Mouse (Mus musculus) midbrain, embryonic 16.5 days (tissue): ENCODE data around the gene Echdc3. TPM values are rescaled to one million over a fixed set of nuclear protein-coding genes. Genes with fewer than 3 reads are reported as not detected.

Experiments
- ATAC-seq: fragments of 200-750 bp; cut with Nextera tagmentation; 2 replicates; pipeline ENCODE4 v1.8.0; 2017; ENCODE audit warnings: moderate TSS enrichment
- H3K27ac ChIP-seq: fragments of 300-500 bp; sonication (generic); 2 replicates; pipeline ENCODE4 v1.5.1; 2014; ENCODE audit warnings: mild to moderate bottlenecking, low read length, mixed read lengths
- H3K27me3 ChIP-seq: fragments of 300-500 bp; sonication (generic); 2 replicates; pipeline ENCODE4 v1.6.1; 2014; ENCODE audit warnings: low read depth, low read length, mixed read lengths; ENCODE audit not compliant: control insufficient read depth, insufficient read depth
- H3K36me3 ChIP-seq: fragments of 300-500 bp; sonication (generic); 2 replicates; pipeline ENCODE4 v1.6.1; 2014; ENCODE audit warnings: mild to moderate bottlenecking, low read length, moderate library complexity, mixed read lengths; ENCODE audit not compliant: control insufficient read depth, insufficient read depth
- H3K4me1 ChIP-seq: fragments of 300-500 bp; sonication (generic); 2 replicates; pipeline ENCODE4 v1.6.1; 2014; ENCODE audit warnings: mild to moderate bottlenecking, low read length, mixed read lengths; ENCODE audit not compliant: control insufficient read depth, insufficient read depth
- H3K4me2 ChIP-seq: fragments of 300-500 bp; sonication (generic); 2 replicates; pipeline ENCODE4 v1.6.1; 2014; ENCODE audit warnings: mild to moderate bottlenecking, low read length, mixed read lengths
- H3K4me3 ChIP-seq: fragments of 300-500 bp; sonication (generic); 2 replicates; pipeline ENCODE4 v1.5.1; 2014; ENCODE audit warnings: low read depth, mild to moderate bottlenecking, low read length, moderate library complexity, mixed read lengths
- H3K9ac ChIP-seq: fragments of 300-500 bp; sonication (generic); 2 replicates; pipeline ENCODE4 v1.6.1; 2014; ENCODE audit warnings: low read depth, low read length, mixed read lengths
- H3K9me3 ChIP-seq: fragments of 300-500 bp; sonication (generic); replicated peaks from 2 replicates; pipeline ENCODE4 v1.6.1; 2014; ENCODE audit warnings: mild to moderate bottlenecking, low read length, mixed read lengths; ENCODE audit not compliant: control insufficient read depth, poor library complexity, severe bottlenecking
- WGBS: fragments of 180-500 bp; shearing (Covaris S2); extraction: QIAGEN DNeasy Blood & Tissue Kit; methylation state at CpG from one replicate; pipeline ENCODE4 v1.1.7; 2014; 5-methylcytosine and 5-hydroxymethylcytosine counted together
- polyA plus RNA-seq: library from polyadenylated mRNA; unstranded; fragments of >200 nt; fragmentation: Nextera tagmentation; extraction: Ambion mirVana; gene quantifications from 2 replicates; pipeline ENCODE4 v1.2.1, GENCODE M21; 2015

Gene Echdc3
- polyA plus RNA-seq, 1 experiment from 2014 or later, result 1.1 TPM

DNA sequence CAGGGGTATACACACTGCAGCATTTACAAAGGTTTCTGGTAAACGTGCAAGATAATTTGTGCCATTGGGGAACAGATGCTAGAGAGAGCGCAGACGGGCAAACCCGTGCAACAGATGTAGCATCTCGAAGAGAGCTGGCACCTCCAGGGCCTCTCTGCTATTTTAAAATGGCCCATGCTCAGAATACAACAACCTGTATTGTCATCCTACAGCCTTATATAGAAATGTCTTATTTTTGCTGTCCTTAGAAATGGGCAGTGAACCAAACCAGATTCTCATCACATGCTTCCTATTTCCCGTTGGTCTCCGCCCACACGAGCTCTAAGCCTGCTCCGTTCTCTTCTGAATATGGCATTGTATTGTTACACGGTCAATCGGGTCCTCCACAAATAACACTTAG, 3.7 kb downstream of the Echdc3 start:
- Histone ChIP-seq H3K4me2 (no peak overlapping the region), H3K27me3 (no peaks in the 10 kb centered on the region), H3K4me3 (no peak overlapping the region), H3K9ac (no peak overlapping the region), H3K4me1 (peaks cover 11% of the 10 kb centered on the region), H3K9me3 (no peaks in the 10 kb centered on the region), H3K27ac (no peak overlapping the region), H3K36me3 (no peaks in the 10 kb centered on the region)
- 77% methylated on average over 11 of the region's 11 CpGs for WGBS
- ATAC-seq, result no peak

GRCm38 (mm10) chr2:6207736-6208135, 5.1 kb downstream of the Echdc3 start:
- Histone ChIP-seq H3K9me3 (no peaks in the 10 kb centered on the region), H3K9ac (no peak overlapping the region), H3K4me2 (no peak overlapping the region), H3K36me3 (no peaks in the 10 kb centered on the region), H3K4me3 (no peak overlapping the region), H3K4me1 (peaks cover 3% of the 10 kb centered on the region), H3K27ac (no peak overlapping the region), H3K27me3 (no peaks in the 10 kb centered on the region)
- ATAC-seq, result no peak
- WGBS, result 80% methylated on average over 2 of the region's 2 CpGs

DNA sequence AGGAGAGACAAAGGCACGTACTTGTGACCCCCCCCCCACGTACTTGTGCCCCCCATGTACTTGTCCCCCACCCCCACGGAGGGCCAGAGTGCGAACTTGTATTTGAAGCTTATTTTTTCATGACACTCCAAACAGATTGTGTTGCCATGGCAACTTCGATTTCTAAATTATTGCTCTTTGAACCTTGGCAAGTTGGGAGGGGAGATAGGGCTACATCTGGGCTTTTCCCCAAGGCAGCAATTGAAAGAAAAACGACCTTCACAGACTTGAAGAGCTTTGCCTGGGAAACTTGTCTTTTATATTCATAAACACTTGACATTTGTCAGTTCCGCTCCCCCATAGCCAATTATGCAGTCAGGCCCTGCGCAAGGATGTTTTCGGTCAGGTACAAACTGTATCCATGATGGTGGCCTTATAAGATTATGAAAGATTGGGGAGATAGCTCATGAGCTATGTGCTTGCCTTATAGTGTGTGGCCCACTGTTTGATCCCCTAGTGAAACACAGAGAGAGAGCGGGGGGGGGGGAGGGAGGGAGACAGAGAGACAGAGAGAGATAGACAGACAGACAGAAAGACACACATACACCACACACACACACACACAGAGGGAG, 16.4 kb downstream of the Echdc3 start:
- Histone ChIP-seq H3K4me1 (peaks cover 24% of the 10 kb centered on the region), H3K9me3 (no peaks in the 10 kb centered on the region), H3K36me3 (no peaks in the 10 kb centered on the region), H3K4me3 (no peak overlapping the region), H3K4me2 (no peak overlapping the region), H3K9ac (no peak overlapping the region), H3K27me3 (no peaks in the 10 kb centered on the region), H3K27ac (0 out of 2 replicates have a peak overlapping the region, but pooled peaks have one; percentile 11)
- peak; percentile 58 for ATAC-seq
- 15% methylated on average over 9 of the region's 10 CpGs for WGBS

GRCm38 (mm10) chr2:6195468-6196239, 17.2 kb downstream of the Echdc3 start:
- Histone ChIP-seq H3K4me3 (no peak overlapping the region), H3K9me3 (no peaks in the 10 kb centered on the region), H3K4me1 (peaks cover 24% of the 10 kb centered on the region), H3K36me3 (no peaks in the 10 kb centered on the region), H3K9ac (no peak overlapping the region), H3K27me3 (no peaks in the 10 kb centered on the region), H3K4me2 (no peak overlapping the region), H3K27ac (no peak overlapping the region)
- WGBS, result 69% methylated on average over 15 of the region's 15 CpGs
- no peak for ATAC-seq

DNA sequence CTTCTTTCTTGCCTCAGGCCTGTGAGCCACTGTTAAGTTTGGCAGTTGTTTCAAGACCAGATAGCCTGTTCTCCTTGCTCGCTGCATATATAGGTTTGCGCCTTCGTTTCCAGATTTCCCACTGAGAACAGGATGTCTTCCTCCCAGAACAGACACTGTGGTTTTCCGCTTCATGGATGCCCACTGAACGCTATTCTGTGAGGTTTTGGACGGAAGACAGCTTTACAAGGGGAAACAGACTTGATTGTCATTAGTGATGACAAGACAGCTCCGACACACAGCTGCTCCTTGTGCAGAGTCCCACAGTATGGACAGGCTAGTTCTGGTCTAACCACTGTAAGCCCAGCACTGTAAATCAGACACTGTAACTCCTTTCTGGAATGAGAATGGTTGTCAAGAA, 18.3 kb downstream of the Echdc3 start:
- Histone ChIP-seq H3K9ac (no peak overlapping the region), H3K27me3 (no peaks in the 10 kb centered on the region), H3K36me3 (no peaks in the 10 kb centered on the region), H3K4me1 (peaks cover 24% of the 10 kb centered on the region), H3K4me2 (no peak overlapping the region), H3K9me3 (no peaks in the 10 kb centered on the region), H3K4me3 (no peak overlapping the region), H3K27ac (no peak overlapping the region)
- ATAC-seq, result no peak
- 66% methylated on average over 7 of the region's 7 CpGs for WGBS

DNA sequence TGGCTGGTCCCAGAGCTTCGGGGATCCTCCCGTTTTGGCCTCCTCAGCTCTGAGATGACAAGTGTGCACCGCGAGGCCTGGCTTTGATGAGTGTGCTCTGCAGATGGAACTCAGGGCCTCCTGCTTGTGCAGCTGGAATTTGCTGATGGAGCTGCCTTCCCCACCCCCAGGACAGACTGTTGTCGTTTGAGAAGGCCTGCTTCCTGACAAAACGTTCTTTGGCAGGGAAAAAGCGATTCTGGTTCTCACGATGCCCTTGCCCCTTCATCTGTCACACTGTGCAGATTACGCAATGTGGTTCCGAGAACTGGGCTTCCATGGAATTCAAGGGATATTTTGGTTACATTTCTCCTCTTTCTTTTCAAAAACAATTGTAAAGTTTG, 19.3 kb downstream of the Echdc3 start:
- Histone ChIP-seq H3K9me3 (no peaks in the 10 kb centered on the region), H3K4me1 (peaks cover 24% of the 10 kb centered on the region), H3K4me2 (no peak overlapping the region), H3K4me3 (no peak overlapping the region), H3K27me3 (no peaks in the 10 kb centered on the region), H3K36me3 (no peaks in the 10 kb centered on the region), H3K27ac (no peak overlapping the region), H3K9ac (no peak overlapping the region)
- ATAC-seq, result no peak
- WGBS, result 63% methylated on average over 10 of the region's 10 CpGs

DNA sequence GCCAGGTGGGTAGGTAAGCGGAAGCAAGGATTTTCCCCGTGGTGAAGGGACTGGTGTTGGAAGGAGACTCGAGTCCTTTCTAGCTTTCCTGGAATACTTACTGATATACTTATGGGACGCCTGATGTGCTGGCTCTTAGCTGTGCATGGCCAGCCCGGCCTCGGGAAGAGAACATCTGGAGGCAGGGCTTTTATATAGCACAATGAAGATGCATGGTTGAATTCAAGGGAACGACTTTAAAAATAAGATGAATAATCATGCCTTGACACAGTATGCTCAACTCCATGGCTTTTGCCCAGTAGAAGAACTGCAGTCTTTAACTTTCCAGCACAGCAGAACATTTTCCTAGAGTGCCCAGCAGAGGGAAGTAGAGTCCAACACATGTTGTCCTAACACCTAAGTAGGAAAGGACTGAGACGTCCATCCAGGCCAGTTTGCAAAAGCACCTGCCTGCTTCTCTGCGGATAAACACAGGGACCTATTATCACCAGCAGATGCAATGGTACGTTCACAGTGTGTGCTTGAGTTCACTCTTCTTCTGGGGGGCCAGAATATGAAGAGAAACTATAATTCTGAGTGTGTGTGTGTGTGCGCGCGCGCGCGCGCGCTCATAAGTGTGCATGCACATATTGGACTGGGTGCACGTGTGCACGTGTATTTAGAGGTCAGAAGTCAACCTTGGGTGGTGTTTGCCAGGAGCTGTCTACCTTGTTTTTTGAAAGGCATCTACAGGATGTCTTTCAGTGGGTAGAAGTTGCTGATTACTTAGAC, 19.8 kb downstream of the Echdc3 start:
- H3K4me1 ChIP-seq, result peaks cover 24% of the 10 kb centered on the region
- H3K27ac ChIP-seq, result no peak overlapping the region
- no peaks in the 10 kb centered on the region for H3K9me3 ChIP-seq
- no peak overlapping the region for H3K4me3 ChIP-seq
- H3K27me3 ChIP-seq, result no peaks in the 10 kb centered on the region
- H3K4me2 ChIP-seq, result no peak overlapping the region
- peak; percentile 49; the same call in 1 of the 2 replicates for ATAC-seq
- no peaks in the 10 kb centered on the region for H3K36me3 ChIP-seq
- 73% methylated on average over 20 of the region's 20 CpGs for WGBS
- no peak overlapping the region for H3K9ac ChIP-seq

DNA sequence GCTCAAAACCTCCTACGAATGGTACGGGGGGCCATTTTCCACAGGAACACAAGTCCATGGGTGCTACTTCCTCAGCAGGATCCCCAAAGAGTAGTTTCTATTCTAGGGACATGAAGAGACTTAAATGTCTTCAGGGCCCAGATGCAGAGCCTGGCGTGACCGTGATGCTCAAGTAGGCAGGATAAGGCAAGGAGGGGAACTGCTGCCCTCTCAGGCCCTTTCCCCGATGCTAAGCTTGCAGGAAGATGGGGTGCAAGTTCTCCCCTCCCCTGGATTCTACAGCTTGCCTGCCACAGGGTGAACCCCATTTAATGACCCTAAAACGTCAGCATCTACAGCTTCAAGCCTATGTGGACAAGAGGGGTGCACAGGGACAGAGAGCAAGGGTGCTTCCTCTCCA, 22.8 kb downstream of the Echdc3 start:
- no peak overlapping the region for H3K27ac ChIP-seq
- H3K9me3 ChIP-seq, result no peaks in the 10 kb centered on the region
- H3K27me3 ChIP-seq, result no peaks in the 10 kb centered on the region
- ATAC-seq, result no peak
- no peak overlapping the region for H3K4me3 ChIP-seq
- H3K9ac ChIP-seq, result no peak overlapping the region
- peaks cover 16% of the 10 kb centered on the region for H3K4me1 ChIP-seq
- WGBS, result 94% methylated on average over 6 of the region's 6 CpGs
- H3K4me2 ChIP-seq, result no peak overlapping the region
- H3K36me3 ChIP-seq, result no peaks in the 10 kb centered on the region

GRCm38 (mm10) chr2:6189675-6189998, 23.2 kb downstream of the Echdc3 start:
- no peaks in the 10 kb centered on the region for H3K27me3 ChIP-seq
- 96% methylated on average over 2 of the region's 2 CpGs for WGBS
- ATAC-seq, result no peak

More at GRCm38 (mm10) chr2:6189675-6189998, 23.2 kb downstream of the Echdc3 start:
- H3K9ac ChIP-seq, result no peak overlapping the region
- no peak overlapping the region for H3K4me3 ChIP-seq
- H3K9me3 ChIP-seq, result 0 out of 2 replicates have a peak, but pooled peaks cover 2% of the 10 kb centered on the region
- H3K27ac ChIP-seq, result no peak overlapping the region
- peaks cover 15% of the 10 kb centered on the region for H3K4me1 ChIP-seq
- no peak overlapping the region for H3K4me2 ChIP-seq
- no peaks in the 10 kb centered on the region for H3K36me3 ChIP-seq
